Mouse (Mus musculus) bone marrow macrophage, adult 2 months (primary cell): Measurements from ENCODE around the gene Mrpl35. TPM values are rescaled to one million over a fixed set of nuclear protein-coding genes. Genes with fewer than 3 reads are reported as not detected.

Source experiments
- H3K27ac ChIP-seq: 2 replicates; pipeline ENCODE4 v1.5.1; 2012; ENCODE audit warnings: low read depth, low read length; ENCODE audit not compliant: insufficient read depth
- H3K4me1 ChIP-seq: 2 replicates; pipeline ENCODE4 v1.6.1; 2012; ENCODE audit warnings: low read length; ENCODE audit not compliant: control insufficient read depth, insufficient read depth
- H3K4me3 ChIP-seq: 2 replicates; pipeline ENCODE4 v1.5.1; 2012; ENCODE audit warnings: mild to moderate bottlenecking, low read length, moderate library complexity; ENCODE audit not compliant: insufficient read depth
- CTCF ChIP-seq: IDR thresholded peaks from 2 replicates; pipeline ENCODE4 v1.5.1; 2012; ENCODE audit warnings: low read depth, mild to moderate bottlenecking, low read length, moderate library complexity
- POLR2A ChIP-seq: IDR thresholded peaks from 2 replicates; pipeline ENCODE4 v1.6.1; 2012; ENCODE audit warnings: mild to moderate bottlenecking, low read depth, low read length, borderline replicate concordance
- polyA plus RNA-seq: library from polyadenylated mRNA; stranded (reverse); fragments of >200 nt; gene quantifications from 2 replicates; pipeline ENCODE4 v1.2.4, GENCODE M21; 2012; ENCODE audit not compliant: missing spikeins, insufficient read depth, insufficient read length

Mrpl35 gene
- polyA plus RNA-seq, 1 experiment, result 30.7 TPM

GRCm38 (mm10) chr6:71801714-71802094 lies 25.1 kb downstream of the Mrpl35 start:
- TF ChIP-seq POLR2A (no peak), CTCF (no peak)
- Histone ChIP-seq H3K4me1 (peaks cover 2% of the 10 kb centered on the region; the same call in 1 of the 2 replicates), H3K27ac (no peak overlapping the region), H3K4me3 (no peak overlapping the region)

DNA sequence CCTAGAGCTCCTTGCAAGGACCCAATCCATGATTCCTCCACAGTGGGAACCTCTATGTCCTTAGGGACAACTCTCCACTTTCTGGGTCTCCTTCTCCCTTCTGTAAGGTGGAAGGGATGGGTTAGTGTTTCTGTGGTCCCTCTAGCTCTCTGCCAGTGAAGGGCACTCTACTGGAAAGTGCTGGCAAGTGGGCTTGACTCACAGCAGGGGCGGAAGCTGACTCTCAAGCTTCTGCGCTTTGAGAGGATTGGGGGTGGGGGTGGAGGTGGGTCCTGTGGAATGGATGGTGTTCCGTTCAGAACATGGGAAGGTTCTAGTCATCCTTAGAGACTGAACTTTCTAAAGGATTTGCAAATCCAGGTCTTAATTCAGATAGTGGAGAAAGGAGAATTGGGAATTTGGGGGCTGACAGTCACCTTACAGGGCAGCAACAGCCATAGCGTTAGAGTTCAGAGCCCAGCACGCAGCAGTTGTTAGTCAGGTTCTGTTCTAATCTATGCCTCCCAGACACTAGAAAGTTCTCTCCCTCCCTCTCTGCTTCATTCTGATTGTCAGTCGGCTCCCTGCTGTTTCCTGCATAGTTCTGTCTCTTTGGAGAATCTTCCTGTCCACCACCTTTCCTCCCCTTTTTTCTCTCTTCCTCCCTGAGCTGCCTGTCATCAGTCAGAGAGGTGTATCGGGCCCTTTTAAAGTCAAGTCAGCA lies 25.6 kb downstream of the Mrpl35 start:
- TF ChIP-seq CTCF, result no peak
- TF ChIP-seq POLR2A, result no peak
- Histone ChIP-seq H3K27ac (no peak overlapping the region), H3K4me3 (no peak overlapping the region), H3K4me1 (peaks cover 2% of the 10 kb centered on the region; the same call in 1 of the 2 replicates)

DNA sequence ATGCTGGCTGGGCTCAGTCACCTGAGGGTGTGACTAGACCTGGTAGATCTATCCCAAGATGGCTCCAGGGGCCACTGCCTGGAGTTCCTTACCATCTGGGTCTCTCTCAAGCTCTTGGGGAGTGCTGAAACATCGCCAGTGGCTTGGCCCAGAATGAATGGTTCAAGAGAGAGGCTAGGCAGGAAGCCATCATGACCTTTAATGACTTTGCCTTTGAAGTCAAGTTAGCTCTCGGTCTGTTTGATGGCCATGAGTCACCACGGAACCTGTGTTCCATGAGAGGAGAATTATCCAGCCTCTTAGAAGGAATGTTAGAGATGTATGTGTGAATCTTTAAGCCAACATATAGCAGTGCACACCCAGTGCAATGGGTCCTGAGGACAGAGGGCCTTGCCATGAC lies 27.4 kb downstream of the Mrpl35 start:
- no peak for TF ChIP-seq POLR2A
- no peak for TF ChIP-seq CTCF
- Histone ChIP-seq H3K27ac (no peak overlapping the region), H3K4me3 (no peak overlapping the region), H3K4me1 (peaks cover 2% of the 10 kb centered on the region; the same call in 1 of the 2 replicates)

- no peak for TF ChIP-seq CTCF
- no peak for TF ChIP-seq POLR2A
- no peaks in the 10 kb centered on the region for H3K4me1 ChIP-seq
Measured at GRCm38 (mm10) chr6:71791771-71792170, 35.0 kb downstream of the Mrpl35 start.

DNA sequence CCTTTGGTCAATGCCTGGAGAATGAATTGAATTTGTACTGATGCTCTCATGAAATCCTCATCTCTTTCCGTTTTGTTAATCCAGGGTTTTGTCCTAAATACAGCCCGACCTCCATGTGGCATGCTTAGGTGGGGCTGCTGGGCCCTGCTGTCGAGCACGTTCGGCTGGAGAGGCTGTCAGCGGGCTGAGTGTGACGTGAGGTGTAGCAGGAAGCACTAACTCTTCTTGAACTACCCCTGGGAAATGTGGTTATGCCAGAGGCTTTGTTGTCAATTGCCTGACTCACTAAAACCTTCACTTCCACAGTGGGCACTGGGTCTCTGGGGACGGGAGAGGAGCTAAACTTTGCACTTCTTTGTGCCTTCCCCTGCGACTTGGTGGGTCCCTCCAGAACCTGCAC lies 38.4 kb downstream of the Mrpl35 start:
- Histone ChIP-seq H3K4me1 (no peaks in the 10 kb centered on the region), H3K27ac (no peak overlapping the region), H3K4me3 (no peak overlapping the region)
- TF ChIP-seq CTCF, result no peak
- TF ChIP-seq POLR2A, result no peak

More at GRCm38 (mm10) chr6:71791771-71792170, 35.0 kb downstream of the Mrpl35 start:
- H3K27ac ChIP-seq, result no peak overlapping the region
- no peak overlapping the region for H3K4me3 ChIP-seq

- H3K4me1 ChIP-seq, result no peaks in the 10 kb centered on the region
- TF ChIP-seq POLR2A (no peak), CTCF (no peak)
- no peak overlapping the region for H3K4me3 ChIP-seq
- no peak overlapping the region for H3K27ac ChIP-seq
Measured at GRCm38 (mm10) chr6:71783165-71783564, 43.6 kb downstream of the Mrpl35 start.

DNA sequence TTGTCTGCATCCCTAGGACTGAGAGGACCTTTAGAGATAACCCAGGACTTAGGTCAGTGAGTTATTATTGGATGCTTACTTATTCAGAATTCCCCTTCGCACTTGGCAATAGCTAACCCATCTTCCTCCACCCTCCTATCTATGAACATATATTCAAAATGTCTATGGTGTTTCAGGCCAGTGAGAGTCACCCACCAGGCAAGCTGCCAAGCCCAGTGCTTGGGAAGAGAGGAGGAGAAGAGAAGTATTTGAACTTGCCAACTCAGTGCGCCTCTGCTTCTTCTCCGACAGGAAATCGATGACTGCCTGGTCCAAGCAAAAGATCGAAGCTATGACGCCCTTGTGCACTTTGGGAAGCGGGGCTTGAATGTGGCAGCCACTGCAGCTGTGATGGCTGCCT lies 46.3 kb downstream of the Mrpl35 start:
- H3K4me3 ChIP-seq, result no peak overlapping the region
- TF ChIP-seq CTCF, result no peak
- no peak for TF ChIP-seq POLR2A
- no peaks in the 10 kb centered on the region for H3K4me1 ChIP-seq
- H3K27ac ChIP-seq, result no peak overlapping the region

DNA sequence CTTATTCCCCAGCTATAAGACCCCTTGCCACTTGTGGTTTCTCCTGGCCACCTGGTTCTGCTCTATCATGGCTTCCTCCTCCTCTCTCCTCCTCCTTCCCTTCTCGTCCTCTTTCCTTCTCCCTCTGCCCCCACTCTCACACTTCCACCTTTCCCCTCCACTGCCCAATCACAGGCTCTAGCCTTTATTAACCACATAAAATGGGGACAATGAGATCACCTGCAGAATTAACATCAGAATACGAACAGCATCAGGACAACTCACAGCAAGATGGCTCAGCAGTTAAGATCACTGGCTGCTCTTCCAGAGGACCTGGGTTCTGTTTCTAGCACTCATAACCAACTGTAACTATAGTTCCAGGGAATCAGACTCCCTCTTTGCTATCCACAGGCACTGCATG lies 46.9 kb downstream of the Mrpl35 start:
- Histone ChIP-seq H3K4me1 (no peaks in the 10 kb centered on the region), H3K4me3 (no peak overlapping the region), H3K27ac (no peak overlapping the region)
- TF ChIP-seq CTCF (no peak), POLR2A (no peak)

- Histone ChIP-seq H3K27ac (no peak overlapping the region), H3K4me1 (no peaks in the 10 kb centered on the region), H3K4me3 (no peak overlapping the region)
- TF ChIP-seq POLR2A, result no peak
- no peak for TF ChIP-seq CTCF
Measured at GRCm38 (mm10) chr6:71778016-71778415, 48.8 kb downstream of the Mrpl35 start.

- H3K4me3 ChIP-seq, result no peak overlapping the region
- no peak overlapping the region for H3K27ac ChIP-seq
- TF ChIP-seq POLR2A, result no peak
- no peak for TF ChIP-seq CTCF
- no peaks in the 10 kb centered on the region for H3K4me1 ChIP-seq
Measured at GRCm38 (mm10) chr6:71772636-71773208, 54.0 kb downstream of the Mrpl35 start.
